Mouse (Mus musculus) frontal cortex, postnatal 14 days (tissue): ENCODE results near the gene Numa1.
"Not testable (repeated sequence)": the region's sequence is repeated elsewhere in the genome, so short reads cannot be mapped to it uniquely, and the experiment has no call there.

Source experiments
- DNase-seq, 2 experiments: peaks; one replicate each; pipeline ENCODE4 v3.0.0; 2022; ENCODE audit warnings: low spot score in 2 of 2

Numa1 gene

DNA sequence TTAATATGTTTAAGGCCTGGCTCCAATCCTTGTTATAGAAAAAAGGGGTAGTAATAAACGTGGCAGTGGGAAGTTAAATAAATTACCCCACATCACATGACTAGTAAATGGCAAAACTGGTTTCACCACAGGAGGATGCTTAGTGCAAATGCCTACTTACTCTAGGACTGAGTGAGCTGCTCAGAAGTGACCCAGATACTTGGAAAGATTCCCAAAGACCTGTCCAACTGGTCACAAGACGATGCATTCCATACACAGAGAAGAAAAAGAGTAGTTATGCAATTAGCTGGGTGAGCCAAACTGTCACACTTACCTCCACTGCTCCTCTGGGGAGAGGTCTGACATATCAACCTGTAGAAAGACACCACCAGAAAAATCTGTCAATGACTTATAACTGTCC lies 108.4 kb downstream of the Numa1 start:
- no peak for DNase-seq

DNA sequence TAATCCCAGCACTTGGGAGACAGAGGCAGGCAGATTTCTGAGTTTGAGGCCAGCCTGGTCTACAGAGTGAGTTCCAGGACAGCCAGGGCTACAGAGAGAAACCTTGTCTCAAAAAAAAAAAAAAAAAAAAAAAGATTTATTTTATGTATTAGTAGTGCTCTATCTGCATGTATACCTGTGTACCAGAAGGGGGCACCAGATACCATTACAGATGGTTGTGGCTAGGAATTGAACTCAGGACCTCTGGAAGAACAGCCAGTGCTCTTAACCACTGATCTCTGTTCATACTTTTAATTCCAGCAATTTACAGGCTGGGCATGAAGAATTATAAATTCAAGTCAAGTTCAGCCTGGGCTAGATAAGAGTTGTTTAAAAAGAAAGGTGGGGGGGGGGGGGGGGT lies 114.6 kb downstream of the Numa1 start:
- not testable (repeated sequence) for DNase-seq

GRCm38 (mm10) chr7:102061353-102061752 lies 127.4 kb downstream of the Numa1 start:
- no peak for DNase-seq

DNA sequence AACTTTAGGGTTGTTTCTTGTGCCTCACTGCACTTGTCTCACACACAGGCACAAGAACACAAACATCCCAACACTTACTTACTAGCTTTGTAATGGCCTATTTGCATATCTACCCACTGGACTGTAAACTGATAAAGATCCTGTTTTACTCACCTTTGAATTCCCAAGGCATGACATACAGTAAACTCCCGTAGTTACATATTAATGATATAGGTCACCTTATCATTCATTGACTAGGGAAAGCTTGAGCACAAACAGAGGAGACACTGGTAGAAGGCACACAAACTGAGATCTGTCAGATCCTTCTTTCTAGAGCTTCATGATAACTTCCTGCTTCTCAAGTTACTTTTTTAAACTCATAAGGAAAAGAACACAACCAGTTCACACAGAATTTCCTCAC lies 128.3 kb downstream of the Numa1 start:
- no peak for DNase-seq

GRCm38 (mm10) chr7:102063891-102064290 lies 130.0 kb downstream of the Numa1 start:
- DNase-seq: no peak
